18 mouse cellular contexts compared by ENCODE assay signal in the genomic region with DNA sequence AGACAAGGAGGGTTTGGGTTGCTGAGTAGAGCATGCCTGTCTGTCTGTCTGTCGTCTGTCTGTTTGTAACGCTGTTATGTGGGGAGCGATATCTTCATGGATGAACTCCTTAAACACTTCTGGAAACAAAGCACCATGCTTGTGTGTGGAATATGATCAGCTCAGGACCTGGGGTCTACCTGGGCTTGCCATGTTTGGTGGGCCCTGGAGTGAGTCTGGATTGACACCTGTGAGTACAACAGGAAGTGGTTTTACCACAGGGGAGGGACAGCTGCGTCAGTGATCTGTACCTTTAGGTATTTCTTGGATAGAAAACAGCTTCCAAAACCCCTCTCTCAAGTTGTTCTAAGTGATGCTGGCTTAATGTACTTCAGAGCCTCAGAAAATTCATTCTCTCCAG.
"Had no signal": no experiment of that assay in that cellular context is flagged by ENCODE, and none has a peak within 500 bp of the region (broad histone marks: within the 10 kb centered on the region; RNA-seq: fewer than 3 reads in every experiment).

No protein-coding gene starts in this region.

- H3K27me3 ChIP-seq: liver, embryonic 13.5 days; neural tube, embryonic 12.5 days; neural tube, embryonic 15.5 days had no signal

- H3K4me1 ChIP-seq: liver, embryonic 13.5 days; neural tube, embryonic 12.5 days; neural tube, embryonic 15.5 days had no signal

- H3K36me3 ChIP-seq: liver, embryonic 13.5 days; neural tube, embryonic 12.5 days; neural tube, embryonic 15.5 days had no signal

- H3K9ac ChIP-seq: liver, embryonic 13.5 days; neural tube, embryonic 12.5 days; neural tube, embryonic 15.5 days had no signal

- H3K27ac ChIP-seq: kidney, postnatal 0 days; layer of hippocampus, adult 2 months; liver, embryonic 13.5 days; neural tube, embryonic 12.5 days; neural tube, embryonic 15.5 days; stomach, postnatal 0 days had no signal

- ATAC-seq: intestine, embryonic 16.5 days had no signal

- H3K4me3 ChIP-seq: layer of hippocampus, adult 2 months; liver, embryonic 13.5 days; neural tube, embryonic 12.5 days; neural tube, embryonic 15.5 days had no signal

- H3K4me2 ChIP-seq: liver, embryonic 13.5 days; midbrain, embryonic 11.5 days; neural tube, embryonic 12.5 days; neural tube, embryonic 15.5 days had no signal

- DNase-seq: kidney, adult 18-20 months; kidney, postnatal 25 days; layer of hippocampus, adult 9-11 months; liver, embryonic 13.5 days; lung, adult 2 months; lung, postnatal 14 days; lung, postnatal 4 days; midbrain, embryonic 14.5 days; right cerebral cortex, adult 18-20 months; right cerebral cortex, postnatal 14 days; right cerebral cortex, postnatal 4 days had no signal

- H3K9me3 ChIP-seq: liver, embryonic 13.5 days; neural tube, embryonic 12.5 days; neural tube, embryonic 15.5 days had no signal
